Mouse (Mus musculus): ENCODE results near the gene Gpr1.

- TF ChIP-seq CTCF (IDR thresholded peaks at IDR 0.05; ENCODE audit: insufficient read depth, low read length) (no peak), POLR2A (IDR thresholded peaks at IDR 0.05; ENCODE audit: borderline replicate concordance, extremely low read depth, low read depth, low read length) (no peak)
These were observed 23.0 kb upstream of the Gpr1 start for GRCm38 (mm10) chr1:63237371-63237770.

Measured in lung, adult 2 months (tissue).